Mouse (Mus musculus): Measurements from ENCODE around the gene Arid1b. TPM values are rescaled to one million over a fixed set of nuclear protein-coding genes. Genes with fewer than 3 reads are reported as not detected.

Gene Arid1b
- total RNA-seq, 1 experiment, result 9.2 TPM

GRCm38 (mm10) chr17:5221558-5221957 lies 227.4 kb downstream of the Arid1b start:
- DNase-seq (ENCODE audit: low read depth, low spot score), result no peak
- Histone ChIP-seq H3K4me1 (ENCODE audit: control insufficient read depth in 2 of 2, insufficient read depth in 2 of 2, low read length in 2 of 2, poor library complexity in 1 of 2) (peaks cover 0 to 3% of the 10 kb centered on the region in 2 experiments; a peak in 1 of 4 replicates), H3K36me3 (ENCODE audit: control insufficient read depth, insufficient read depth, low read length, poor library complexity, severe bottlenecking) (no peaks in the 10 kb centered on the region), H3K9ac (ENCODE audit: insufficient read depth, low read depth, low read length, poor library complexity, severe bottlenecking) (no peak overlapping the region), H3K4me3 (ENCODE audit: insufficient read depth in 1 of 2, low read depth in 1 of 2, low read length in 2 of 2, poor library complexity in 1 of 2, severe bottlenecking in 1 of 2) (no peak overlapping the region), H3K9me3 (ENCODE audit: control insufficient read depth, insufficient read depth, low read depth, low read length) (no peaks in the 10 kb centered on the region), H3K27ac (ENCODE audit: insufficient read depth, low read depth, low read length, poor library complexity, severe bottlenecking) (no peak overlapping the region)
- TF ChIP-seq ZC3H11A (IDR thresholded peaks at IDR 0.05; ENCODE audit: borderline replicate concordance, low read depth, low read length) (no peak), HCFC1 (IDR thresholded peaks at IDR 0.05; ENCODE audit: borderline replicate concordance, insufficient read depth, low read length) (no peak), CHD2 (IDR thresholded peaks at IDR 0.05; ENCODE audit: low read depth, low read length) (no peak), MAFK (IDR thresholded peaks at IDR 0.05; ENCODE audit: insufficient read depth, low read depth, low read length) (no peak), ZNF384 (IDR thresholded peaks at IDR 0.05; ENCODE audit: low read depth, low read length) (no peak)
- in situ Hi-C loops (cut with MboI; ENCODE audit: low sequenced_read_pairs in 2 of 2, unreplicated experiment in 2 of 2), result no loop called here

GRCm38 (mm10) chr17:5222827-5223226 lies 228.7 kb downstream of the Arid1b start:
- Histone ChIP-seq H3K9ac (ENCODE audit: insufficient read depth, low read depth, low read length, poor library complexity, severe bottlenecking) (no peak overlapping the region), H3K4me3 (ENCODE audit: insufficient read depth in 1 of 2, low read depth in 1 of 2, low read length in 2 of 2, poor library complexity in 1 of 2, severe bottlenecking in 1 of 2) (no peak overlapping the region), H3K27ac (ENCODE audit: insufficient read depth, low read depth, low read length, poor library complexity, severe bottlenecking) (no peak overlapping the region), H3K9me3 (ENCODE audit: control insufficient read depth, insufficient read depth, low read depth, low read length) (no peaks in the 10 kb centered on the region), H3K36me3 (ENCODE audit: control insufficient read depth, insufficient read depth, low read length, poor library complexity, severe bottlenecking) (no peaks in the 10 kb centered on the region), H3K4me1 (ENCODE audit: control insufficient read depth in 2 of 2, insufficient read depth in 2 of 2, low read length in 2 of 2, poor library complexity in 1 of 2) (no peaks in the 10 kb centered on the region)
- in situ Hi-C loops (cut with MboI; ENCODE audit: low sequenced_read_pairs in 2 of 2, unreplicated experiment in 2 of 2), result no loop called here
- TF ChIP-seq ZNF384 (IDR thresholded peaks at IDR 0.05; ENCODE audit: low read depth, low read length) (no peak), CHD2 (IDR thresholded peaks at IDR 0.05; ENCODE audit: low read depth, low read length) (no peak), MAFK (IDR thresholded peaks at IDR 0.05; ENCODE audit: insufficient read depth, low read depth, low read length) (no peak), ZC3H11A (IDR thresholded peaks at IDR 0.05; ENCODE audit: borderline replicate concordance, low read depth, low read length) (no peak), HCFC1 (IDR thresholded peaks at IDR 0.05; ENCODE audit: borderline replicate concordance, insufficient read depth, low read length) (no peak)
- DNase-seq (ENCODE audit: low read depth, low spot score), result no peak

GRCm38 (mm10) chr17:5224932-5225331 lies 230.8 kb downstream of the Arid1b start:
- no peak for TF ChIP-seq MAFK (IDR thresholded peaks at IDR 0.05; ENCODE audit: insufficient read depth, low read depth, low read length)
- TF ChIP-seq CHD2 (IDR thresholded peaks at IDR 0.05; ENCODE audit: low read depth, low read length), result no peak
- TF ChIP-seq HCFC1 (IDR thresholded peaks at IDR 0.05; ENCODE audit: borderline replicate concordance, insufficient read depth, low read length), result no peak
- Histone ChIP-seq H3K9ac (ENCODE audit: insufficient read depth, low read depth, low read length, poor library complexity, severe bottlenecking) (no peak overlapping the region), H3K9me3 (ENCODE audit: control insufficient read depth, insufficient read depth, low read depth, low read length) (no peaks in the 10 kb centered on the region), H3K4me1 (ENCODE audit: control insufficient read depth in 2 of 2, insufficient read depth in 2 of 2, low read length in 2 of 2, poor library complexity in 1 of 2) (no peaks in the 10 kb centered on the region), H3K4me3 (ENCODE audit: insufficient read depth in 1 of 2, low read depth in 1 of 2, low read length in 2 of 2, poor library complexity in 1 of 2, severe bottlenecking in 1 of 2) (no peak overlapping the region), H3K27ac (ENCODE audit: insufficient read depth, low read depth, low read length, poor library complexity, severe bottlenecking) (no peak overlapping the region), H3K36me3 (ENCODE audit: control insufficient read depth, insufficient read depth, low read length, poor library complexity, severe bottlenecking) (no peaks in the 10 kb centered on the region)
- DNase-seq (ENCODE audit: low read depth, low spot score), result no peak
- in situ Hi-C loops (cut with MboI; ENCODE audit: low sequenced_read_pairs in 2 of 2, unreplicated experiment in 2 of 2), result no loop called here

GRCm38 (mm10) chr17:5227136-5227535 lies 233.0 kb downstream of the Arid1b start:
- no peak for DNase-seq (ENCODE audit: low read depth, low spot score)

More at GRCm38 (mm10) chr17:5227136-5227535, 233.0 kb downstream of the Arid1b start:
- in situ Hi-C loops (cut with MboI; ENCODE audit: low sequenced_read_pairs in 2 of 2, unreplicated experiment in 2 of 2), result no loop called here
- no peak for TF ChIP-seq ZNF384 (IDR thresholded peaks at IDR 0.05; ENCODE audit: low read depth, low read length)
- TF ChIP-seq MAFK (IDR thresholded peaks at IDR 0.05; ENCODE audit: insufficient read depth, low read depth, low read length), result no peak
- TF ChIP-seq HCFC1 (IDR thresholded peaks at IDR 0.05; ENCODE audit: borderline replicate concordance, insufficient read depth, low read length), result no peak
- no peak for TF ChIP-seq CHD2 (IDR thresholded peaks at IDR 0.05; ENCODE audit: low read depth, low read length)
- no peak overlapping the region for H3K27ac ChIP-seq (ENCODE audit: insufficient read depth, low read depth, low read length, poor library complexity, severe bottlenecking)
- no peaks in the 10 kb centered on the region for H3K9me3 ChIP-seq (ENCODE audit: control insufficient read depth, insufficient read depth, low read depth, low read length)
- H3K36me3 ChIP-seq (ENCODE audit: control insufficient read depth, insufficient read depth, low read length, poor library complexity, severe bottlenecking), result no peaks in the 10 kb centered on the region
- H3K4me1 ChIP-seq (ENCODE audit: control insufficient read depth in 2 of 2, insufficient read depth in 2 of 2, low read length in 2 of 2, poor library complexity in 1 of 2), result no peaks in the 10 kb centered on the region
- H3K4me3 ChIP-seq (ENCODE audit: insufficient read depth in 1 of 2, low read depth in 1 of 2, low read length in 2 of 2, poor library complexity in 1 of 2, severe bottlenecking in 1 of 2), result no peak overlapping the region
- no peak overlapping the region for H3K9ac ChIP-seq (ENCODE audit: insufficient read depth, low read depth, low read length, poor library complexity, severe bottlenecking)

Data from ES-E14 (cell line).